Mouse (Mus musculus) cerebellum, adult 2 months (tissue): Measurements from ENCODE around the gene Faap100. TPM values are rescaled to one million over a fixed set of nuclear protein-coding genes. Genes with fewer than 3 reads are reported as not detected.
"Not testable (repeated sequence)": the region's sequence is repeated elsewhere in the genome, so short reads cannot be mapped to it uniquely, and the experiment has no call there.

Source experiments
- DNase-seq, 2 experiments: peaks; one replicate each; pipeline ENCODE4 v3.0.0; 2021
- H3K27ac ChIP-seq: fragments of 200-500 bp; 2 replicates; pipeline ENCODE4 v1.5.1; 2012; ENCODE audit warnings: low read length, control low read depth, inconsistent platforms; ENCODE audit not compliant: insufficient read depth
- H3K27me3 ChIP-seq: fragments of 200-500 bp; 2 replicates; pipeline ENCODE4 v1.6.1; 2012; ENCODE audit warnings: inconsistent platforms, mild to moderate bottlenecking, low read length, moderate library complexity; ENCODE audit not compliant: control insufficient read depth, insufficient read depth
- H3K4me1 ChIP-seq: fragments of 200-500 bp; 2 replicates; pipeline ENCODE4 v1.6.1; 2011; ENCODE audit warnings: low read length; ENCODE audit not compliant: control insufficient read depth, insufficient read depth
- H3K4me3 ChIP-seq: fragments of 200-500 bp; replicated peaks from 2 replicates; pipeline ENCODE3; 2011; ENCODE audit warnings: mild to moderate bottlenecking, low read depth, low read length, control low read depth; ENCODE audit not compliant: insufficient read depth
- CTCF ChIP-seq: fragments of 200-500 bp; IDR thresholded peaks from 2 replicates; pipeline ENCODE4 v1.5.1; 2011; ENCODE audit warnings: low read depth, mild to moderate bottlenecking, control low read depth, low read length, moderate library complexity, borderline replicate concordance; ENCODE audit not compliant: insufficient read depth
- POLR2A ChIP-seq: fragments of 200-500 bp; IDR thresholded peaks from 2 replicates; pipeline ENCODE4 v1.6.1; 2011; ENCODE audit warnings: low read length, control low read depth, borderline replicate concordance; ENCODE audit not compliant: insufficient read depth
- WGBS: fragments of 180-500 bp; shearing (Covaris S2); methylation state at CpG from one replicate; pipeline ENCODE4 v1.1.7; 2018; 5-methylcytosine and 5-hydroxymethylcytosine counted together
- polyA plus RNA-seq: library from polyadenylated mRNA; depleted of rRNA; stranded (reverse); fragments of >200 nt; gene quantifications from 2 replicates; pipeline ENCODE4 v1.2.3, GENCODE M21; 2012

The Faap100 gene
- polyA plus RNA-seq, 1 experiment: 34.4 TPM

GRCm38 (mm10) chr11:120352571-120353290 is 25.8 kb downstream of the Faap100 start:
- 69% methylated on average over 13 of the region's 13 CpGs for WGBS
- H3K27me3 ChIP-seq: no peaks in the 10 kb centered on the region
- peaks cover 13% of the 10 kb centered on the region for H3K4me1 ChIP-seq
- TF ChIP-seq CTCF: no peak
- no peak for TF ChIP-seq POLR2A
- no peak overlapping the region for H3K4me3 ChIP-seq
- no peak overlapping the region for H3K27ac ChIP-seq
- DNase-seq: peak in 1 of 2 experiments; percentile 15

GRCm38 (mm10) chr11:120352093-120352350 is 26.5 kb downstream of the Faap100 start:
- WGBS: 91% methylated on average over 5 of the region's 5 CpGs
- not testable (repeated sequence) for DNase-seq, H3K27ac ChIP-seq

GRCm38 (mm10) chr11:120351250-120352092 is 27.1 kb downstream of the Faap100 start:
- no peaks in the 10 kb centered on the region for H3K27me3 ChIP-seq
- DNase-seq: peak in 1 of 2 experiments; percentile 19
- peaks cover 13% of the 10 kb centered on the region for H3K4me1 ChIP-seq
- no peak overlapping the region for H3K4me3 ChIP-seq
- TF ChIP-seq CTCF: no peak
- TF ChIP-seq POLR2A: no peak
- WGBS: 88% methylated on average over 10 of the region's 10 CpGs
- H3K27ac ChIP-seq: no peak overlapping the region

More at GRCm38 (mm10) chr11:120352093-120352350, 26.5 kb downstream of the Faap100 start:
- not testable (repeated sequence) for H3K27me3 ChIP-seq, H3K4me3 ChIP-seq
- H3K4me1 ChIP-seq: peaks cover 13% of the 10 kb centered on the region

GRCm38 (mm10) chr11:120350711-120351110 is 27.9 kb downstream of the Faap100 start:
- TF ChIP-seq CTCF (no peak), POLR2A (no peak)
- Histone ChIP-seq H3K4me3 (no peak overlapping the region), H3K4me1 (peaks cover 13% of the 10 kb centered on the region), H3K27me3 (no peaks in the 10 kb centered on the region), H3K27ac (no peak overlapping the region)
- 36% methylated on average over 11 of the region's 11 CpGs for WGBS
- peak in 1 of 2 experiments; percentile 29 for DNase-seq

GRCm38 (mm10) chr11:120349986-120350702 is 28.4 kb downstream of the Faap100 start:
- Histone ChIP-seq H3K4me3 (peak overlapping the region; percentile 93), H3K4me1 (peaks cover 16% of the 10 kb centered on the region), H3K27me3 (no peaks in the 10 kb centered on the region), H3K27ac (peak overlapping the region; percentile 95)
- under 1% methylated on average over 67 of the region's 68 CpGs for WGBS
- peak; percentile 75 to 79 for DNase-seq
- TF ChIP-seq CTCF (no peak), POLR2A (no peak)

GRCm38 (mm10) chr11:120349371-120349985 is 29.1 kb downstream of the Faap100 start:
- peaks cover 16% of the 10 kb centered on the region for H3K4me1 ChIP-seq
- TF ChIP-seq CTCF (no peak), POLR2A (no peak)
- WGBS: 1% methylated on average over 16 of the region's 16 CpGs
- peak in 1 of 2 experiments; percentile 59 for DNase-seq
- H3K27ac ChIP-seq: peak overlapping the region; percentile 95
- peak overlapping the region; percentile 93 for H3K4me3 ChIP-seq
- H3K27me3 ChIP-seq: no peaks in the 10 kb centered on the region

GRCm38 (mm10) chr11:120348684-120349370 is 29.7 kb downstream of the Faap100 start:
- Histone ChIP-seq H3K4me1 (peaks cover 16% of the 10 kb centered on the region), H3K27ac (peak overlapping the region; percentile 95), H3K4me3 (peak overlapping the region; percentile 93), H3K27me3 (no peaks in the 10 kb centered on the region)
- no peak for TF ChIP-seq POLR2A
- no peak for TF ChIP-seq CTCF
- peak in 1 of 2 experiments; percentile 58 for DNase-seq
- WGBS: 2% methylated on average over 52 of the region's 53 CpGs
